Mouse (Mus musculus) hindbrain, embryonic 15.5 days (tissue): ENCODE data around the gene Rnf217. TPM values are rescaled to one million over a fixed set of nuclear protein-coding genes. Genes with fewer than 3 reads are reported as not detected.

Source experiments
- ATAC-seq: fragments of 200-750 bp; cut with Nextera tagmentation; 2 replicates; pipeline ENCODE4 v1.8.0; 2017; ENCODE audit warnings: low read depth, moderate number of reproducible peaks, moderate TSS enrichment; ENCODE audit not compliant: low FRiP score
- H3K27ac ChIP-seq: fragments of 300-500 bp; sonication (generic); replicated peaks from 2 replicates; pipeline ENCODE4 v1.5.1; 2015; ENCODE audit warnings: mild to moderate bottlenecking, inconsistent platforms
- H3K27me3 ChIP-seq: fragments of 300-500 bp; sonication (generic); 2 replicates; pipeline ENCODE4 v1.6.1; 2015; ENCODE audit warnings: control low read depth, inconsistent platforms
- H3K36me3 ChIP-seq: fragments of 300-500 bp; sonication (generic); 2 replicates; pipeline ENCODE4 v1.6.1; 2015; ENCODE audit warnings: control low read depth, inconsistent platforms
- H3K4me1 ChIP-seq: fragments of 300-500 bp; sonication (generic); replicated peaks from 2 replicates; pipeline ENCODE4 v1.6.1; 2015; ENCODE audit warnings: control low read depth, inconsistent platforms
- H3K4me2 ChIP-seq: fragments of 300-500 bp; sonication (generic); 2 replicates; pipeline ENCODE4 v1.6.1; 2015; ENCODE audit warnings: moderate library complexity, mild to moderate bottlenecking, inconsistent platforms
- H3K4me3 ChIP-seq: fragments of 300-500 bp; sonication (generic); 2 replicates; pipeline ENCODE4 v1.5.1; 2015; ENCODE audit warnings: mild to moderate bottlenecking, inconsistent platforms
- H3K9ac ChIP-seq: fragments of 300-500 bp; sonication (generic); 2 replicates; pipeline ENCODE4 v1.6.1; 2015; ENCODE audit warnings: inconsistent platforms
- H3K9me3 ChIP-seq: fragments of 300-500 bp; sonication (generic); 2 replicates; pipeline ENCODE4 v1.6.1; 2016; ENCODE audit warnings: control low read depth, inconsistent platforms
- WGBS: fragments of 180-500 bp; shearing (Covaris S2); methylation state at CpG from one replicate; pipeline ENCODE4 v1.1.7; 2015; 5-methylcytosine and 5-hydroxymethylcytosine counted together
- polyA plus RNA-seq: library from polyadenylated mRNA; unstranded; fragments of >200 nt; fragmentation: Nextera tagmentation; extraction: Ambion mirVana; gene quantifications from 2 replicates; pipeline ENCODE4 v1.2.1, GENCODE M21; 2015

Gene Rnf217
- polyA plus RNA-seq, 1 experiment from 2014 or later, result 1.9 TPM

GRCm38 (mm10) chr10:31525705-31526104, 83.3 kb downstream of the Rnf217 start:
- Histone ChIP-seq H3K27me3 (no peaks in the 10 kb centered on the region), H3K27ac (no peak overlapping the region), H3K4me3 (no peak overlapping the region), H3K36me3 (no peaks in the 10 kb centered on the region), H3K4me1 (peaks cover 8% of the 10 kb centered on the region; the same call in 1 of the 2 replicates), H3K9ac (no peak overlapping the region), H3K9me3 (no peaks in the 10 kb centered on the region), H3K4me2 (no peak overlapping the region)
- no peak for ATAC-seq
- WGBS, result 91% methylated on average over 3 of the region's 3 CpGs

- no peak for ATAC-seq
- Histone ChIP-seq H3K36me3 (no peaks in the 10 kb centered on the region), H3K9me3 (no peaks in the 10 kb centered on the region), H3K4me1 (no peaks in the 10 kb centered on the region), H3K27ac (no peak overlapping the region), H3K27me3 (no peaks in the 10 kb centered on the region), H3K9ac (no peak overlapping the region), H3K4me2 (no peak overlapping the region), H3K4me3 (no peak overlapping the region)
- WGBS, result 44% methylated on average over 1 of the region's 1 CpGs
These were observed 89.6 kb downstream of the Rnf217 start for GRCm38 (mm10) chr10:31519420-31519819.

- H3K4me3 ChIP-seq, result no peak overlapping the region
- H3K27ac ChIP-seq, result no peak overlapping the region
- no peaks in the 10 kb centered on the region for H3K27me3 ChIP-seq
- no peak overlapping the region for H3K4me2 ChIP-seq
- WGBS, result 90% methylated on average over 4 of the region's 4 CpGs
- no peak overlapping the region for H3K9ac ChIP-seq
- H3K9me3 ChIP-seq, result no peaks in the 10 kb centered on the region
- H3K4me1 ChIP-seq, result no peaks in the 10 kb centered on the region
- ATAC-seq, result no peak
- no peaks in the 10 kb centered on the region for H3K36me3 ChIP-seq
These were observed 90.8 kb downstream of the Rnf217 start for GRCm38 (mm10) chr10:31518210-31518609.

DNA sequence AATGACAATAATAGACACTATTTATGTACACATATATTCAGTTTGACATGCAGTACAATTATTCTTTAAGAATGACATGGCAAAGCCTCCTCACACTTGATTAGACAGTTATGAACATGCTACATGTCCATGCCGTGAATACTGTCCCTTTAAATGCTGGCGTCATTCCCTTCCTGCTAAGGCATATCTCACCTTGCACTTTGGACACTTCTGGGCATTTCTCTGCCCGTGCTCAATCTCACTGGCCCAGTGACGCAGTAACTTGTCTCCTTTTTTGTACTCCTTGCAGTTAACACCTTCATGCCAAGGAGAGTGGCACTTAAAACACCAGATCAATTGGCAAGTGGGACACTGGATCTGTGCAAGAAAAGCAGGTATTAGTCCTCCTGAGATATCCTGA, 91.8 kb downstream of the Rnf217 start:
- Histone ChIP-seq H3K9ac (no peak overlapping the region), H3K27me3 (no peaks in the 10 kb centered on the region), H3K4me2 (no peak overlapping the region), H3K36me3 (no peaks in the 10 kb centered on the region), H3K9me3 (no peaks in the 10 kb centered on the region), H3K27ac (no peak overlapping the region), H3K4me3 (no peak overlapping the region), H3K4me1 (no peaks in the 10 kb centered on the region)
- ATAC-seq, result no peak
- WGBS, result 82% methylated on average over 4 of the region's 4 CpGs

DNA sequence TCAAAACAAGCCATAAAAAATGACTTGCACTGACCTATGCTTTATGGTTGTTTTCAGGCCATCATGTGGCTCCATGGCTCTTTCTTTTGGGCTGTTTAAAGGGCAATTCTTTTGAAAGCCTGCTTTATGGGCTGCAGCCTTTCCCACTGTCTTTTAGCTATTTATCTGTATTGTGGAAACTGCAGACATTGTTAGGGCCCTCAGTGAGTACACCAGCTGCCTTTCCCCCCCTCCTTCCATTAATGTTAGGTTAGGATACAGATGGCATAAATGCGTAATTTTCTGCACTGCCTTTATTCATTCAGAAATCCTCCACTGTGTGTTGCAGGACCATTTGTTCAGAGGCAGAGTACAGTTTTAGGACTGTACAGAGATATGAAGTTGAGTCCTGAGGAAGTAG, 93.1 kb downstream of the Rnf217 start:
- H3K9ac ChIP-seq, result no peak overlapping the region
- H3K9me3 ChIP-seq, result no peaks in the 10 kb centered on the region
- no peak for ATAC-seq
- no peak overlapping the region for H3K4me2 ChIP-seq
- H3K4me3 ChIP-seq, result no peak overlapping the region
- H3K27ac ChIP-seq, result no peak overlapping the region
- H3K27me3 ChIP-seq, result no peaks in the 10 kb centered on the region
- WGBS, result 20% methylated on average over 1 of the region's 1 CpGs
- no peaks in the 10 kb centered on the region for H3K36me3 ChIP-seq
- H3K4me1 ChIP-seq, result no peaks in the 10 kb centered on the region

DNA sequence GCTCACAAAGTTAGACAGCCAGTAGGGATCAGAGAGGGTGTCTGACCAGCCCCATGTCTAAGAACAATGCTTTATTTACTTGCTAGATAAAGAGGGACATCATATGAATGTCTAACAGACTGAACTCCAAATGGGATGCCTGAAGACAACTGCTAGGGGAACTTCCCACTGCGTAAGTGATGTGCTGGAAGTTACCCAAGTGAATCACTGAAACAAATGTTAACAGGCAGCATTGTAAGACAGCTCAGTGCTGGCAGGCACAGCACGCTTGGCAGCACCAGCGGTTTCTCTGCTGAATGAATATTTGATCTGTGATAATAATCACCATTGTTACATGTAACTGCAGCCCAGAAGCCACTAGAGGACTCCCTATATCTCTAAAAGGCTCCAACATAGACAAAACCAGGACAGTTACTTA, 104.8 kb downstream of the Rnf217 start:
- H3K27me3 ChIP-seq, result no peaks in the 10 kb centered on the region
- no peak overlapping the region for H3K9ac ChIP-seq
- no peak overlapping the region for H3K4me2 ChIP-seq
- no peak overlapping the region; the same call in 1 of the 2 replicates for H3K27ac ChIP-seq
- 0 out of 2 replicates have a peak, but pooled peaks cover 2% of the 10 kb centered on the region for H3K36me3 ChIP-seq
- H3K4me1 ChIP-seq, result no peaks in the 10 kb centered on the region
- H3K9me3 ChIP-seq, result no peaks in the 10 kb centered on the region
- H3K4me3 ChIP-seq, result no peak overlapping the region
- WGBS, result 29% methylated on average over 3 of the region's 3 CpGs
- peak; percentile 91 for ATAC-seq

- Histone ChIP-seq H3K36me3 (no peaks in the 10 kb centered on the region), H3K27me3 (no peaks in the 10 kb centered on the region), H3K4me1 (no peaks in the 10 kb centered on the region), H3K9ac (no peak overlapping the region), H3K27ac (no peak overlapping the region), H3K4me3 (no peak overlapping the region), H3K4me2 (no peak overlapping the region), H3K9me3 (no peaks in the 10 kb centered on the region)
- no peak for ATAC-seq
- WGBS, result 83% methylated on average over 8 of the region's 8 CpGs
These were observed 105.3 kb downstream of the Rnf217 start for GRCm38 (mm10) chr10:31503542-31504133.

DNA sequence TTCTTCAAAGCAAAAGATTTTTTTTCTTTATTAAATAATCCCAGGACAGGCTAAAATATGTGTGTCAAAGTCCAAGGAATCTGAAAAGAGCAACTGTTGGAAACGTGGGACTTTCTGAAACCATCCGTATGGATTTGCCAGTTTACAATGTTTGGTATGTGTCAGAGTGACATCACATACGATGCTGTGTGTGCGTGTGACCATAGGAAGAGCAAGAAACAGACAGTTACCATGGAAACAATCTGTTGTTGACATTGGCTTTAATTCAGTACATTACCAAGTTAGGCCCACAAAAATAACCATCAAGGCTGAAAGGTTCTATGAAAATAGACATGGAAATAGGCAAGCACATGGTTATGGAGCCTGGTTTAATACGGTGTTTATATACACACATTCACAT, 107.3 kb downstream of the Rnf217 start:
- no peak overlapping the region for H3K27ac ChIP-seq
- no peak overlapping the region for H3K4me2 ChIP-seq
- H3K4me3 ChIP-seq, result no peak overlapping the region
- H3K9me3 ChIP-seq, result no peaks in the 10 kb centered on the region
- no peaks in the 10 kb centered on the region for H3K4me1 ChIP-seq
- WGBS, result 82% methylated on average over 5 of the region's 5 CpGs
- no peak for ATAC-seq
- no peaks in the 10 kb centered on the region for H3K27me3 ChIP-seq
- H3K36me3 ChIP-seq, result no peaks in the 10 kb centered on the region
- no peak overlapping the region for H3K9ac ChIP-seq

DNA sequence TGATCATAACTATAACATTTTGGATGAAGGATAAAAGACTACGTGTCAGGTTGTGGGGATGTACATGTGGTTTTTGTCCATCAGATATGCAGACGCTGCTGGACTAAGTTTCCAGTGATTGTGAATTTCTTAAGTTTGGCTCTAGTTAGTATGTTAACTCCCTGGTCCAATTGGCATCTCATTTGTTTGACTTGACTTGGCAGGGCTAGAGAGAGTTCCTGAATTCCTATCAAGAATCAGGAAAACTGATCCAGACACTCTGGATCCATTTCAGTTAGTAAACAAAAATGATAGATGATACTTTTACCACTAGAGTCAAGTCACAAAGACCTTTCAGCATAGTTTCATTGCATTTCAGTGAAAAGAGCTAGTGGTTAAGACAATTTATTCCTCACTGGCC, 112.1 kb downstream of the Rnf217 start:
- 94% methylated on average over 2 of the region's 2 CpGs for WGBS
- no peak overlapping the region for H3K4me2 ChIP-seq

GRCm38 (mm10) chr10:31495826-31496225, 113.2 kb downstream of the Rnf217 start:
- ATAC-seq, result no peak
- Histone ChIP-seq H3K9ac (no peak overlapping the region), H3K4me1 (no peaks in the 10 kb centered on the region), H3K27me3 (no peaks in the 10 kb centered on the region), H3K27ac (no peak overlapping the region), H3K4me2 (no peak overlapping the region), H3K9me3 (no peaks in the 10 kb centered on the region), H3K4me3 (no peak overlapping the region), H3K36me3 (no peaks in the 10 kb centered on the region)
- 81% methylated on average over 3 of the region's 3 CpGs for WGBS

More for the DNA sequence above, 112.1 kb downstream of the Rnf217 start:
- no peak overlapping the region for H3K9ac ChIP-seq
- H3K4me3 ChIP-seq, result no peak overlapping the region
- no peaks in the 10 kb centered on the region for H3K4me1 ChIP-seq
- no peak overlapping the region for H3K27ac ChIP-seq
- H3K27me3 ChIP-seq, result no peaks in the 10 kb centered on the region
- H3K36me3 ChIP-seq, result no peaks in the 10 kb centered on the region
- ATAC-seq, result no peak
- no peaks in the 10 kb centered on the region for H3K9me3 ChIP-seq

DNA sequence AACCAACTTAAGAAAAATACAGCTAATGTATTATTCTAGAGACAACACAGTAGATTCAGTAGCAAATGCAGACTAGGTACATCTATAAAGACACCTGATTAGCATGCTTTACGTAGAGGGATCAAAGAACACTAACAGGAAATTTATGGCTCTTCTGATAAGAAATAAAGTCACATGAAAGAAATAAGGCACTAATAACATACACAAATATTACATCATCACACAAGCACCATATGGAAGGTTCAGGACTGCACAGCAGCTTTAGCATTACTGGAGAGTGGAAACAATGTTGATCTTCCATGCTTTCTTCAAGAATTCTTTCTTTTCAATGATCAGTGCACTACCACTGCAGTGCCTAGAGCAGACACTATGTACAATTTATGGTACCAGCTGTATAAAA, 114.7 kb downstream of the Rnf217 start:
- H3K9ac ChIP-seq, result no peak overlapping the region
- 92% methylated on average over 1 of the region's 1 CpGs for WGBS
- no peak for ATAC-seq
- H3K4me3 ChIP-seq, result no peak overlapping the region
- no peaks in the 10 kb centered on the region; the same call in 1 of the 2 replicates for H3K36me3 ChIP-seq
- no peak overlapping the region for H3K4me2 ChIP-seq
- H3K9me3 ChIP-seq, result no peaks in the 10 kb centered on the region
- H3K27ac ChIP-seq, result no peak overlapping the region
- no peaks in the 10 kb centered on the region for H3K4me1 ChIP-seq
- no peaks in the 10 kb centered on the region for H3K27me3 ChIP-seq

GRCm38 (mm10) chr10:31467043-31467898, 141.7 kb downstream of the Rnf217 start:
- H3K4me3 ChIP-seq, result no peak overlapping the region
- no peak overlapping the region for H3K4me2 ChIP-seq
- H3K4me1 ChIP-seq, result no peaks in the 10 kb centered on the region
- H3K27ac ChIP-seq, result no peak overlapping the region
- H3K9me3 ChIP-seq, result no peaks in the 10 kb centered on the region
- ATAC-seq, result no peak
- no peaks in the 10 kb centered on the region for H3K36me3 ChIP-seq
- no peak overlapping the region for H3K9ac ChIP-seq
- H3K27me3 ChIP-seq, result no peaks in the 10 kb centered on the region
- WGBS, result 82% methylated on average over 10 of the region's 10 CpGs
